Mouse (Mus musculus) liver, embryonic 14.5 days (tissue): ENCODE data around the gene Lrmda. TPM values are rescaled to one million over a fixed set of nuclear protein-coding genes. Genes with fewer than 3 reads are reported as not detected.

Experiments
- ATAC-seq: fragments of 200-750 bp; cut with Nextera tagmentation; 2 replicates; pipeline ENCODE4 v1.8.0; 2017; ENCODE audit warnings: moderate number of reproducible peaks, mild to moderate bottlenecking, moderate library complexity; ENCODE audit not compliant: insufficient read depth
- DNase-seq, 3 experiments: peaks; one replicate each; pipeline ENCODE4 v3.0.0-alpha.2; 2012 to 2013; ENCODE audit warnings: low read depth in 3 of 3, low spot score in 3 of 3
- H3K27ac ChIP-seq: fragments of 300-500 bp; sonication (generic); 2 replicates; pipeline ENCODE4 v1.5.1; 2014; ENCODE audit warnings: moderate library complexity, mild to moderate bottlenecking, control low read depth, inconsistent platforms
- H3K27me3 ChIP-seq: fragments of 300-500 bp; sonication (generic); 2 replicates; pipeline ENCODE4 v1.6.1; 2014; ENCODE audit warnings: mild to moderate bottlenecking, low read length, moderate library complexity; ENCODE audit not compliant: control insufficient read depth, insufficient read depth
- H3K36me3 ChIP-seq: fragments of 300-500 bp; sonication (generic); replicated peaks from 2 replicates; pipeline ENCODE4 v1.6.1; 2014; ENCODE audit warnings: low read depth; ENCODE audit not compliant: control insufficient read depth, insufficient read depth
- H3K4me1 ChIP-seq, 2 experiments: fragments of 200-500 bp in 1 of 2; fragments of 300-500 bp in 1 of 2; sonication (generic) in 1 of 2; replicated peaks; 2 replicates each; pipeline ENCODE4 v1.6.1; 2012 to 2014; ENCODE audit warnings: antibody characterized with exemption in 1 of 2, inconsistent platforms in 1 of 2, low read length in 1 of 2; ENCODE audit not compliant: control insufficient read depth in 2 of 2, insufficient read depth in 2 of 2
- H3K4me2 ChIP-seq: fragments of 300-500 bp; sonication (generic); 2 replicates; pipeline ENCODE4 v1.6.1; 2014; ENCODE audit warnings: low read depth, mild to moderate bottlenecking, control low read depth, moderate library complexity
- H3K4me3 ChIP-seq, 2 experiments: fragments of 200-500 bp in 1 of 2; fragments of 300-500 bp in 1 of 2; sonication (generic) in 1 of 2; 2 replicates each; pipeline ENCODE4 v1.5.1; 2012 to 2014; ENCODE audit warnings: low read depth in 2 of 2, low read length in 2 of 2, mild to moderate bottlenecking in 2 of 2, control low read depth in 1 of 2, inconsistent platforms in 1 of 2, moderate library complexity in 1 of 2; ENCODE audit not compliant: insufficient read depth in 1 of 2
- H3K9ac ChIP-seq: fragments of 300-500 bp; sonication (generic); replicated peaks from 2 replicates; pipeline ENCODE4 v1.6.1; 2014; ENCODE audit warnings: mild to moderate bottlenecking, control low read depth, moderate library complexity
- H3K9me3 ChIP-seq: fragments of 300-500 bp; sonication (generic); 2 replicates; pipeline ENCODE4 v1.6.1; 2016; ENCODE audit warnings: low read length, mixed read lengths; ENCODE audit not compliant: control insufficient read depth
- CTCF ChIP-seq: IDR thresholded peaks from 2 replicates; pipeline ENCODE4 v1.5.1; 2016; ENCODE audit warnings: antibody characterized with exemption, low read depth, control low read depth
- EP300 ChIP-seq: IDR thresholded peaks from 2 replicates; pipeline ENCODE4 v1.6.1; 2016; ENCODE audit warnings: antibody characterized with exemption, low read depth
- WGBS: fragments of 180-500 bp; shearing (Covaris S2); extraction: QIAGEN DNeasy Blood & Tissue Kit; methylation state at CpG from one replicate; pipeline ENCODE4 v1.1.7; 2014; ENCODE audit not compliant: insufficient replicate concordance; 5-methylcytosine and 5-hydroxymethylcytosine counted together
- polyA plus RNA-seq, 2 experiments: library from polyadenylated mRNA; depleted of rRNA in 1 of 2; stranded (reverse) in 1 of 2; unstranded in 1 of 2; fragments of >200 nt; fragmentation: Nextera tagmentation in 1 of 2; extraction: Ambion mirVana in 1 of 2; gene quantifications; 2 replicates each; pipeline versions ENCODE4 v1.2.1 to v1.2.3; 2012 to 2014

Lrmda gene
- polyA plus RNA-seq, 2 experiments = 0.18 to 0.22 TPM

GRCm38 (mm10) chr14:22688399-22688798 lies 668.9 kb downstream of the Lrmda start:
- H3K27me3 ChIP-seq = no peaks in the 10 kb centered on the region
- no peaks in the 10 kb centered on the region for H3K36me3 ChIP-seq
- no peaks in the 10 kb centered on the region for H3K4me1 ChIP-seq
- no peak overlapping the region for H3K27ac ChIP-seq
- ATAC-seq (no peak), DNase-seq (no peak)
- no peaks in the 10 kb centered on the region for H3K9me3 ChIP-seq
- H3K4me3 ChIP-seq = no peak overlapping the region
- TF ChIP-seq EP300 (no peak), CTCF (no peak)
- H3K4me2 ChIP-seq = no peak overlapping the region
- WGBS = 67% methylated on average over 2 of the region's 2 CpGs
- no peak overlapping the region for H3K9ac ChIP-seq

- WGBS = 71% methylated on average over 6 of the region's 6 CpGs
- Histone ChIP-seq H3K9ac (no peak overlapping the region), H3K4me3 (no peak overlapping the region), H3K4me1 (no peaks in the 10 kb centered on the region), H3K4me2 (no peak overlapping the region), H3K27ac (no peak overlapping the region), H3K9me3 (no peaks in the 10 kb centered on the region), H3K36me3 (no peaks in the 10 kb centered on the region), H3K27me3 (no peaks in the 10 kb centered on the region)
- no peak for DNase-seq
- TF ChIP-seq EP300 = no peak
- TF ChIP-seq CTCF = no peak
- no peak for ATAC-seq
These were observed 675.9 kb downstream of the Lrmda start for GRCm38 (mm10) chr14:22695448-22695847.

GRCm38 (mm10) chr14:22695931-22696365 lies 676.4 kb downstream of the Lrmda start:
- no peak overlapping the region for H3K4me3 ChIP-seq
- TF ChIP-seq CTCF (no peak), EP300 (no peak)
- WGBS = 63% methylated on average over 4 of the region's 4 CpGs
- H3K27ac ChIP-seq = no peak overlapping the region
- H3K36me3 ChIP-seq = no peaks in the 10 kb centered on the region
- no peak for ATAC-seq
- no peaks in the 10 kb centered on the region for H3K4me1 ChIP-seq
- no peak overlapping the region for H3K4me2 ChIP-seq
- DNase-seq = no peak
- H3K9ac ChIP-seq = no peak overlapping the region
- H3K9me3 ChIP-seq = no peaks in the 10 kb centered on the region
- no peaks in the 10 kb centered on the region for H3K27me3 ChIP-seq

GRCm38 (mm10) chr14:22700236-22700635 lies 680.7 kb downstream of the Lrmda start:
- no peak overlapping the region for H3K4me3 ChIP-seq
- WGBS = 76% methylated on average over 1 of the region's 1 CpGs
- DNase-seq (no peak), ATAC-seq (no peak)
- no peaks in the 10 kb centered on the region for H3K36me3 ChIP-seq
- no peak overlapping the region for H3K27ac ChIP-seq
- no peaks in the 10 kb centered on the region for H3K4me1 ChIP-seq
- H3K9me3 ChIP-seq = no peaks in the 10 kb centered on the region
- TF ChIP-seq CTCF (no peak), EP300 (no peak)
- no peaks in the 10 kb centered on the region for H3K27me3 ChIP-seq
- no peak overlapping the region for H3K4me2 ChIP-seq
- H3K9ac ChIP-seq = no peak overlapping the region

- no peak overlapping the region for H3K4me2 ChIP-seq
- H3K36me3 ChIP-seq = no peaks in the 10 kb centered on the region
- 70% methylated on average over 2 of the region's 2 CpGs for WGBS
- no peaks in the 10 kb centered on the region for H3K9me3 ChIP-seq
- no peak overlapping the region for H3K9ac ChIP-seq
- no peak for DNase-seq
- no peak overlapping the region for H3K27ac ChIP-seq
- TF ChIP-seq CTCF (no peak), EP300 (no peak)
- H3K4me3 ChIP-seq = no peak overlapping the region
- no peaks in the 10 kb centered on the region for H3K4me1 ChIP-seq
- no peak for ATAC-seq
- H3K27me3 ChIP-seq = no peaks in the 10 kb centered on the region
These were observed 681.2 kb downstream of the Lrmda start for GRCm38 (mm10) chr14:22700690-22701089.
